32 mouse cellular contexts compared by ENCODE assay signal in the genomic region with DNA sequence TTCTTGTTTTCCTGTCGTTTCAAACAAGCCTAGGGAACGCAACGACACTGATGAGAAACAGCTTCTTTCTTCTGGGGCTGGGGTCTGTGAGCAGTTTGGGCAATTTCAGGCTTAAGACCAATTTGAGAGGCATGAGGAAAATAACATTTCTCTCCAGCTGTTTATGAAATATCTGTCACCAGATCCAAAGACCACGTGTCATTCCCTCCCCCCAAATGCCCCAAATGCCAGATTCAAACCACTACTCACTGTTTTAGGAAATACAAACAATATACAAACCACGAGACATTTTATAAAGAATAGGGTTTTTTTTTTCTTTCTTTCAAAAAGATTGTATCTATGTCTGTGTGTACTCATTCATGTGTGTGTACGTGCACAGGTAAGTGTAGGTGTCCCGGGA. TPM values are rescaled to one million over a fixed set of nuclear protein-coding genes. Genes with fewer than 3 reads are reported as not detected.
"Had no signal": no experiment of that assay in that cellular context is flagged by ENCODE, and none has a peak within 500 bp of the region (broad histone marks: within the 10 kb centered on the region; RNA-seq: fewer than 3 reads in every experiment).

No protein-coding gene starts in this region.

- H3K4me2 ChIP-seq: heart, embryonic 11.5 days; heart, embryonic 13.5 days; heart, embryonic 15.5 days; hindbrain, embryonic 12.5 days; hindbrain, embryonic 14.5 days; intestine, embryonic 15.5 days; limb, embryonic 12.5 days; liver, embryonic 11.5 days; liver, embryonic 13.5 days; liver, embryonic 15.5 days had no signal

- H3K4me1 ChIP-seq: hindbrain, embryonic 12.5 days; intestine, embryonic 15.5 days; limb, embryonic 10.5 days; liver, embryonic 13.5 days; liver, embryonic 15.5 days had no signal

- DNase-seq: gastrocnemius, postnatal 14 days; gastrocnemius, postnatal 36 days; heart, adult 11 months; heart, adult 2 months; heart, postnatal 4 days; kidney, adult 18-20 months; kidney, adult 8-10 months; kidney, postnatal 10 days; kidney, postnatal 25 days; kidney, postnatal 4 days; liver; liver, embryonic 13.5 days had no signal

- H3K27me3 ChIP-seq: heart, embryonic 13.5 days; heart, embryonic 15.5 days; hindbrain, embryonic 12.5 days; intestine, embryonic 15.5 days; limb, embryonic 12.5 days; liver, embryonic 13.5 days; liver, embryonic 15.5 days had no signal

- H3K4me3 ChIP-seq: heart, adult 2 months; heart, embryonic 13.5 days; heart, embryonic 15.5 days; hindbrain, embryonic 10.5 days; hindbrain, embryonic 12.5 days; intestine, embryonic 15.5 days; layer of hippocampus, adult 2 months; left cerebral cortex, adult 2 months; limb, embryonic 10.5 days; limb, embryonic 12.5 days; liver, embryonic 13.5 days; liver, embryonic 15.5 days had no signal

- H3K9me3 ChIP-seq: heart, embryonic 13.5 days; heart, embryonic 15.5 days; hindbrain, embryonic 10.5 days; hindbrain, embryonic 12.5 days; intestine, embryonic 15.5 days; limb, embryonic 10.5 days; limb, embryonic 12.5 days; liver, embryonic 13.5 days; liver, embryonic 15.5 days had no signal

- ATAC-seq: hindbrain, embryonic 16.5 days; inflammation-experienced regulatory T-cells, adult 6 months; intestine, embryonic 15.5 days; intestine, postnatal 0 days had no signal

- H3K9ac ChIP-seq: heart, embryonic 13.5 days; heart, embryonic 15.5 days; hindbrain, embryonic 12.5 days; hindbrain, embryonic 14.5 days; intestine, embryonic 15.5 days; limb, embryonic 12.5 days; liver, embryonic 13.5 days; liver, embryonic 15.5 days had no signal

- H3K27ac ChIP-seq: heart, adult 2 months; heart, embryonic 13.5 days; heart, embryonic 15.5 days; hindbrain, embryonic 10.5 days; hindbrain, embryonic 12.5 days; hindbrain, embryonic 14.5 days; intestine, embryonic 15.5 days; layer of hippocampus, adult 2 months; left cerebral cortex, adult 2 months; limb, embryonic 10.5 days; limb, embryonic 12.5 days; liver, embryonic 13.5 days; liver, embryonic 15.5 days had no signal

- H3K36me3 ChIP-seq: heart, embryonic 13.5 days; heart, embryonic 15.5 days; hindbrain, embryonic 10.5 days; hindbrain, embryonic 12.5 days; intestine, embryonic 15.5 days; limb, embryonic 10.5 days; limb, embryonic 12.5 days; liver, embryonic 13.5 days; liver, embryonic 15.5 days had no signal

RNA-seq across cellular contexts. Expression of a gene that starts 17.6 kb away (rescaled TPM):
- total RNA-seq: gastrocnemius, adult 8-10 months; gastrocnemius, postnatal 14 days; gastrocnemius, postnatal 36 days; heart, adult 2 months; heart, postnatal 25 days had no signal
- polyA plus RNA-seq: heart, embryonic 15.5 days; heart, postnatal 0 days; inflammation-experienced regulatory T-cells, adult 6 months; intestine, embryonic 15.5 days; intestine, postnatal 0 days; kidney, embryonic 14.5 days; limb, embryonic 10.5 days; limb, embryonic 12.5 days; liver, embryonic 11.5 days; liver, embryonic 13.5 days; liver, embryonic 15.5 days had no signal
